Mouse (Mus musculus) intestine, postnatal 0 days (tissue): ENCODE measurements around the gene Tcf23. TPM values are rescaled to one million over a fixed set of nuclear protein-coding genes. Genes with fewer than 3 reads are reported as not detected.

Experiments
- ATAC-seq: fragments of 200-750 bp; cut with Nextera tagmentation; 2 replicates; pipeline ENCODE4 v1.8.0; 2017; ENCODE audit warnings: mild to moderate bottlenecking, moderate TSS enrichment, moderate library complexity
- H3K27ac ChIP-seq: fragments of 300-500 bp; sonication (generic); 2 replicates; pipeline ENCODE4 v1.5.1; 2014; ENCODE audit warnings: mild to moderate bottlenecking, low read depth, low read length, moderate library complexity
- H3K27me3 ChIP-seq: fragments of 300-500 bp; sonication (generic); replicated peaks from 2 replicates; pipeline ENCODE4 v1.6.1; 2014; ENCODE audit warnings: low read length, mixed read lengths; ENCODE audit not compliant: control insufficient read depth, insufficient read depth
- H3K36me3 ChIP-seq: fragments of 300-500 bp; sonication (generic); 2 replicates; pipeline ENCODE4 v1.6.1; 2014; ENCODE audit warnings: mild to moderate bottlenecking, moderate library complexity; ENCODE audit not compliant: control insufficient read depth, insufficient read depth
- H3K4me1 ChIP-seq: fragments of 300-500 bp; sonication (generic); replicated peaks from 2 replicates; pipeline ENCODE4 v1.6.1; 2014; ENCODE audit warnings: antibody characterized with exemption, low read length, mixed read lengths; ENCODE audit not compliant: control insufficient read depth, insufficient read depth
- H3K4me2 ChIP-seq: fragments of 300-500 bp; sonication (generic); replicated peaks from 2 replicates; pipeline ENCODE4 v1.6.1; 2014; ENCODE audit warnings: low read depth, mild to moderate bottlenecking, moderate library complexity
- H3K4me3 ChIP-seq: fragments of 300-500 bp; sonication (generic); 2 replicates; pipeline ENCODE4 v1.5.1; 2014; ENCODE audit warnings: low read depth, low read length
- H3K9ac ChIP-seq: fragments of 300-500 bp; sonication (generic); 2 replicates; pipeline ENCODE4 v1.6.1; 2014; ENCODE audit warnings: mild to moderate bottlenecking, low read depth, low read length
- H3K9me3 ChIP-seq: fragments of 300-500 bp; sonication (generic); 2 replicates; pipeline ENCODE4 v1.6.1; 2016; ENCODE audit warnings: mixed run types; ENCODE audit not compliant: control insufficient read depth
- CTCF ChIP-seq: sonication (generic); IDR thresholded peaks from 2 replicates; pipeline ENCODE4 v1.5.1; 2016; ENCODE audit warnings: low read depth, mild to moderate bottlenecking, control low read depth, antibody characterized with exemption, moderate library complexity
- WGBS: fragments of 180-500 bp; shearing (Covaris S2); extraction: QIAGEN DNeasy Blood & Tissue Kit; methylation state at CpG from one replicate; pipeline ENCODE4 v1.1.7; 2014; 5-methylcytosine and 5-hydroxymethylcytosine counted together
- polyA plus RNA-seq: library from polyadenylated mRNA; unstranded; fragments of >200 nt; fragmentation: Nextera tagmentation; extraction: Ambion mirVana; gene quantifications from 2 replicates; pipeline ENCODE4 v1.2.1, GENCODE M21; 2015

The Tcf23 gene
- polyA plus RNA-seq, 1 experiment from 2014 or later = 1.8 TPM

DNA sequence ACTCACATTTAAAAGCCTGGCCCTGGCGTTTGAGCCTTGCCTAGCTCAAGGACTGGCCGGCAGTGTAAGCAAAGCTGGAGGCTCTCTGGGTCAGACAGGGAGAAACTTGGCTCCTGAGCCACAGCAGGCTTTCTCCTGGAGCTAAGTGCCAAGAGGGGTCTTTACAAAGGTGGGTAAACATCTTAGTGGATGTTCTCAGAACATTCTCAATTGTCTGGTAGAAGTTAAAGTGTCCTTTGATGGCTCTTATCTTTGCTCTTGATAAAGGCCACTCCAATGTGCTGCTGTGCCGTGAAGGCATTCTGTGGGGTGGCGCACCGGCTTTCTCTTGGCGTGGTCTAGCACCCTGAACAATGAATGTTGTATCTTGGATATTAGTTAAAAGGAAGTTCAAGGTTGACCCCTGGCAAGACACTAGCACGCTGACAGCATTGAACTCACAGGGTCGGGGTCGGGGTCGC is 45.9 kb upstream of the Tcf23 start:
- peaks cover 21% of the 10 kb centered on the region for H3K36me3 ChIP-seq
- H3K4me2 ChIP-seq = peak overlapping the region; percentile 87
- no peaks in the 10 kb centered on the region for H3K9me3 ChIP-seq
- peak overlapping the region; percentile 77; the same call in 1 of the 2 replicates for H3K27ac ChIP-seq
- TF ChIP-seq CTCF = no peak
- H3K27me3 ChIP-seq = no peaks in the 10 kb centered on the region
- peak overlapping the region; percentile 55 for H3K4me3 ChIP-seq
- WGBS = 39% methylated on average over 10 of the region's 10 CpGs
- H3K4me1 ChIP-seq = 0 out of 2 replicates have a peak, but pooled peaks cover 4% of the 10 kb centered on the region
- peak overlapping the region; percentile 51; the same call in 1 of the 2 replicates for H3K9ac ChIP-seq
- no peak for ATAC-seq

DNA sequence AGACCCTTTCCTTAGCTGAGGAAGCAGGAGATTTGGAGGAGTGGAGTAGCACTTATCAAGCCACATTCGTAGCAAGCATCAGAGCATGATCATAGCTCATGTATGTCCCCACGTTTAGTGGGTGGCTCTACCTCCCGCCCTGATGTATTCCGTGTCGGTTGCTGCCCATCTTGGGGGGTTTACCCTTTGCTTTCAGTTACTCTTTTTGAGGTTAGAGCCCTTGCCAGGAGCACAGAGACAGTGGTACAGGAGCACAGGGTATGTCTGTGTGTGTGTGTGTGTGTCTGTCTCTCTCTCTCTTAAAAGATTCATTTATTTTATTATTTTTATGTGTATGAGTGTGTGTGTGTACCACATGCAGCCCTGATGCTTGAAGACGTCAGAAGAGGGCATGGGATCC is 45.3 kb upstream of the Tcf23 start:
- Histone ChIP-seq H3K4me3 (no peak overlapping the region), H3K4me1 (0 out of 2 replicates have a peak, but pooled peaks cover 4% of the 10 kb centered on the region), H3K27me3 (no peaks in the 10 kb centered on the region), H3K9ac (no peak overlapping the region), H3K27ac (no peak overlapping the region), H3K9me3 (no peaks in the 10 kb centered on the region), H3K36me3 (peaks cover 16% of the 10 kb centered on the region; the same call in 1 of the 2 replicates), H3K4me2 (peak overlapping the region; percentile 87)
- no peak for ATAC-seq
- WGBS = 75% methylated on average over 6 of the region's 6 CpGs
- no peak for TF ChIP-seq CTCF

DNA sequence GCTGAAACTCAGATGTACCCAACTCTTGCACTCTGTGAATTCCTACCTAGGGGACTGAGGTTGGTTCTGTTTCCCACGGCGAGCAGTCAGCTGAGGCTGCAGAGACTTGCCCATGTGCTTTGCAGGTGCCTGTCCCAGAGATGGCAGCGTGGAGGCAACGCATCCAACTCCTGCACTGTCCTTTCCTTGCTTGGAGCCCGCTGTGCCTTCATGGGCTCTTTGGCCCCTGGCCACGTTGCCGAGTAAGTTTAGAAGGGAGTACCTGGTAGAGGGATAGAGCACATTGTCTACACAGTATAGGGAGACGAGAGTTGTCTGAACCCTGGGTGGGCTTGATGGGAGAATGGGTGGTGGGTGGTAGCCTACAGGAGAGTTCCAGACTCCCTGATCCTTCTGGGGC is 43.8 kb upstream of the Tcf23 start:
- Histone ChIP-seq H3K27ac (no peak overlapping the region), H3K27me3 (no peaks in the 10 kb centered on the region), H3K36me3 (peaks cover under 1% of the 10 kb centered on the region; the same call in 1 of the 2 replicates), H3K9me3 (no peaks in the 10 kb centered on the region), H3K4me3 (no peak overlapping the region), H3K9ac (no peak overlapping the region), H3K4me1 (0 out of 2 replicates have a peak, but pooled peaks cover 4% of the 10 kb centered on the region), H3K4me2 (no peak overlapping the region)
- ATAC-seq = no peak
- WGBS = 83% methylated on average over 8 of the region's 8 CpGs
- TF ChIP-seq CTCF = no peak

DNA sequence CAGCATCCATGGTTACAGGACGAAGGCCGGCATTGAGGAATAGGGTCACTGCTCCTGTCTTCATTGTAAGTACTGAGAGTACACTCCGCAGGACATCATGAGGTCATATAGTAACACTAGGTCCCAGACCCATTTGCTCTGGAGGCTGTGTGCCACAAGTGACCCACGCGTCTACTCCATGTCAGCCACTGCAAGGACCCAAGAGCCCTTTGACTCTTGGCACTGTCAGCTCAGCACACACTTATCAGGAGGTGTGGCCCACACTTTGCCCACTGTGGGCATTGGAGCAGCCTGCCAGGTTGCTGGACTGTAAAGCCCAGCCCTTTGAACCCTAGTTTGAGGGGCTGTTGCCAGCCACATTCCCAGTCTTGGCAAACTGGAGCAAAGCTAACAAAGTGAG is 43.2 kb upstream of the Tcf23 start:
- Histone ChIP-seq H3K4me3 (no peak overlapping the region), H3K27me3 (no peaks in the 10 kb centered on the region), H3K9ac (no peak overlapping the region), H3K4me2 (no peak overlapping the region), H3K9me3 (no peaks in the 10 kb centered on the region), H3K27ac (no peak overlapping the region), H3K36me3 (no peaks in the 10 kb centered on the region; the same call in 1 of the 2 replicates), H3K4me1 (0 out of 2 replicates have a peak, but pooled peaks cover 4% of the 10 kb centered on the region)
- peak; percentile 35 for ATAC-seq
- TF ChIP-seq CTCF = no peak
- WGBS = 83% methylated on average over 5 of the region's 5 CpGs

DNA sequence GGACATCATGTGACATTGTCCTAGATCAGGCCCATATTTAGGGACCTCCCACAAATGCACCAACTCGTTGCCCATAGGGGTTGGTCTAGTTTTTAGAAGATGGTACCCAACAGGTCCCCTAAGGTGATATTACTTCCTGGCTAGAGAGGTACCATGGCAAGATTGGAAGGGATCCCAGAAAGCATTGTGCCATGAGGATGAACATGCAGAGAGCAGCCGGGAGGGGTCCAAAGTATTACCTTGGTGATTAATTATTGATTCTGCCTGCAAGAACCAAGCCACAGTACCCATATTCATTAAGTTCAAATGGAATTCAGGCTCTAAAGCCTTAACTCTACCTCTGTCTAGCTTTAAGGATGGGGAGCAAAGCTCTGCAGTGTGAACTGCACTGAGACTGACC is 42.4 kb upstream of the Tcf23 start:
- TF ChIP-seq CTCF = no peak
- H3K4me3 ChIP-seq = no peak overlapping the region
- ATAC-seq = no peak
- 0 out of 2 replicates have a peak, but pooled peaks cover 4% of the 10 kb centered on the region for H3K4me1 ChIP-seq
- no peaks in the 10 kb centered on the region for H3K36me3 ChIP-seq
- H3K27ac ChIP-seq = no peak overlapping the region
- H3K9me3 ChIP-seq = no peaks in the 10 kb centered on the region
- H3K4me2 ChIP-seq = no peak overlapping the region
- no peaks in the 10 kb centered on the region for H3K27me3 ChIP-seq
- 79% methylated on average over 2 of the region's 2 CpGs for WGBS
- H3K9ac ChIP-seq = no peak overlapping the region

DNA sequence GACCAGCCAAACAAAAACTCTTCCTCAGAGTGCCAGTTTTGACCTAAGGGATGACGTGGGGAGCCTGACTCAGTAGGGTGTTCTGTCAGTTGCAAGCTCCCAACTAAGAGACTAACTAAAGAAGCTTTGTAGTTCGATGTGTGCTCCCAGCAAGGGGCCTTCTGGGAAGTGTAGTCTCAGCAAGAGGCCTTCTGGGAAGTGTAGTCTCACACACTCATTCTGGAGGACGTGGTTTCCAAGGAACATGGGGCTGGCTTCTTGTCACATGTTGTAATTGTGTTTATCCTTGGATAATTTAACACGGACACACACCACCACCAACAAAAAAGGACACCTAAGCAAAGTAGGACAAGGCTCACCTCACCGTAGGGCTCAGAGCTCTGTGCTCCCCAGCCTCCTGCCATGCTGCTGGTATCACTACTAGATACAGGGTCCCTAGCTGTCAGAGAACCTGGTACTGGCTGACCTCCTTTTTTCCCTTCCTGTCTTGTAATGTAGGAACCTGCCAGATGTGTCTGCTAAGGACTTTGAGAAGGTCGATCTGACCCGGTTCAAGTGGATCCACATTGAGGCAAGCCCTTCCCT is 40.4 kb upstream of the Tcf23 start:
- H3K9me3 ChIP-seq = no peaks in the 10 kb centered on the region
- no peaks in the 10 kb centered on the region for H3K4me1 ChIP-seq
- H3K9ac ChIP-seq = no peak overlapping the region
- ATAC-seq = no peak
- peak overlapping the region; percentile 1; the same call in 1 of the 2 replicates for H3K4me2 ChIP-seq
- no peak overlapping the region for H3K27ac ChIP-seq
- H3K36me3 ChIP-seq = no peaks in the 10 kb centered on the region; the same call in 1 of the 2 replicates
- no peaks in the 10 kb centered on the region for H3K27me3 ChIP-seq
- TF ChIP-seq CTCF = no peak
- no peak overlapping the region for H3K4me3 ChIP-seq
- WGBS = 43% methylated on average over 7 of the region's 7 CpGs
